Mouse (Mus musculus) gastrocnemius, postnatal 14 days (tissue): ENCODE measurements around the gene Usp18. TPM values are rescaled to one million over a fixed set of nuclear protein-coding genes. Genes with fewer than 3 reads are reported as not detected.
A peak's percentile ranks its signal among the peaks of the same experiment; 100 is the strongest.

Source experiments
- DNase-seq: peaks from one replicate; pipeline ENCODE4 v3.0.0; 2021; ENCODE audit warnings: mixed read lengths
- intact Hi-C: fragments of 180-260 bp; cut with DNase I; formaldehyde crosslinking; loops from one replicate; pipeline ENCODE4 v1.15.1; 2025; ENCODE audit warnings: low total_unique reads
- total RNA-seq, 2 experiments: library from RNA; stranded (reverse); gene quantifications; 2 replicates each; pipeline ENCODE4 v1.2.3; 2021

The Usp18 gene
- total RNA-seq, 2 experiments from 2014 or later: 0.47 to 0.78 TPM

GRCm38 (mm10) chr6:121221876-121222597, 23.7 kb upstream of the Usp18 start:
- intact Hi-C loops: no loop called here

GRCm38 (mm10) chr6:121223001-121223400, 22.7 kb upstream of the Usp18 start:
- no peak for DNase-seq

More at GRCm38 (mm10) chr6:121221876-121222597, 23.7 kb upstream of the Usp18 start:
- no peak for DNase-seq

GRCm38 (mm10) chr6:121224067-121224466, 21.6 kb upstream of the Usp18 start:
- intact Hi-C loops: no loop called here
- no peak for DNase-seq

More at GRCm38 (mm10) chr6:121223001-121223400, 22.7 kb upstream of the Usp18 start:
- intact Hi-C loops: no loop called here

GRCm38 (mm10) chr6:121224993-121225392, 20.7 kb upstream of the Usp18 start:
- DNase-seq: no peak
- intact Hi-C loops: no loop called here

- intact Hi-C loops: no loop called here
- no peak for DNase-seq
Measured at GRCm38 (mm10) chr6:121226043-121226442, 19.7 kb upstream of the Usp18 start.

GRCm38 (mm10) chr6:121226744-121227143, 19.0 kb upstream of the Usp18 start:
- no peak for DNase-seq
- intact Hi-C loops: no loop called here

- DNase-seq: no peak
- intact Hi-C loops: no loop called here
Measured at GRCm38 (mm10) chr6:121228421-121228820, 17.3 kb upstream of the Usp18 start.

GRCm38 (mm10) chr6:121232652-121233051, 13.1 kb upstream of the Usp18 start:
- no peak for DNase-seq
- intact Hi-C loops: no loop called here

- intact Hi-C loops: no loop called here
- no peak for DNase-seq
Measured at GRCm38 (mm10) chr6:121236386-121236785, 9.3 kb upstream of the Usp18 start.

- intact Hi-C loops: no loop called here
Measured at GRCm38 (mm10) chr6:121238209-121238608, 7.5 kb upstream of the Usp18 start.

GRCm38 (mm10) chr6:121241780-121242179, 3.9 kb upstream of the Usp18 start:
- no peak for DNase-seq
- intact Hi-C loops: no loop called here

More at GRCm38 (mm10) chr6:121238209-121238608, 7.5 kb upstream of the Usp18 start:
- DNase-seq: no peak

GRCm38 (mm10) chr6:121243161-121243560, 2.5 kb upstream of the Usp18 start:
- intact Hi-C loops: no loop called here
- no peak for DNase-seq

- no peak for DNase-seq
- intact Hi-C loops: no loop called here
Measured at GRCm38 (mm10) chr6:121246037-121246361, 293 bp downstream of the Usp18 start.

GRCm38 (mm10) chr6:121250406-121250805, 4.7 kb downstream of the Usp18 start:
- intact Hi-C loops: no loop called here

GRCm38 (mm10) chr6:121251256-121251655, 5.5 kb downstream of the Usp18 start:
- intact Hi-C loops: no loop called here
- no peak for DNase-seq

More at GRCm38 (mm10) chr6:121250406-121250805, 4.7 kb downstream of the Usp18 start:
- no peak for DNase-seq

- intact Hi-C loops: loop anchor here (10.0 kb wide), 1 partner anchor 76 kb away; the partner anchor contains the start of gene Pex26
Measured at GRCm38 (mm10) chr6:121260548-121260947, 14.8 kb downstream of the Usp18 start.

GRCm38 (mm10) chr6:121261233-121261632, 15.5 kb downstream of the Usp18 start:
- no peak for DNase-seq
- intact Hi-C loops: loop anchor here (10.0 kb wide), 1 partner anchor 76 kb away; the partner anchor contains the start of gene Pex26

More at GRCm38 (mm10) chr6:121260548-121260947, 14.8 kb downstream of the Usp18 start:
- DNase-seq: peak; percentile 57

GRCm38 (mm10) chr6:121262004-121262403, 16.3 kb downstream of the Usp18 start:
- intact Hi-C loops: loop anchor here (10.0 kb wide), 1 partner anchor 77 kb away; the partner anchor contains the start of gene Pex26

GRCm38 (mm10) chr6:121262496-121262895, 16.8 kb downstream of the Usp18 start:
- intact Hi-C loops: loop anchor here (10.0 kb wide), 1 partner anchor 78 kb away; the partner anchor contains the start of gene Pex26
- no peak for DNase-seq

More at GRCm38 (mm10) chr6:121262004-121262403, 16.3 kb downstream of the Usp18 start:
- no peak for DNase-seq

GRCm38 (mm10) chr6:121270156-121270555, 24.4 kb downstream of the Usp18 start:
- DNase-seq: no peak
- intact Hi-C loops: loop anchor here (2.0 to 10.0 kb wide), 3 partner anchors 65 to 262 kb away; no protein-coding TSS in a partner anchor

- no peak for DNase-seq
- intact Hi-C loops: loop anchor here (2.0 to 10.0 kb wide), 3 partner anchors 63 to 261 kb away; no protein-coding TSS in a partner anchor
Measured at GRCm38 (mm10) chr6:121271707-121272074, 26.0 kb downstream of the Usp18 start.
